Mouse (Mus musculus) kidney, adult 2 months (tissue): Measurements from ENCODE around the gene Akain1.

Source experiments
- CTCF ChIP-seq: fragments of 200-500 bp; conservative IDR thresholded peaks from 2 replicates; pipeline ENCODE4 v1.5.1; 2011; ENCODE audit warnings: low read depth, mild to moderate bottlenecking, control low read depth, low read length, moderate library complexity, mixed read lengths; ENCODE audit not compliant: insufficient read depth, insufficient read length
- POLR2A ChIP-seq: fragments of 200-500 bp; IDR thresholded peaks from one replicate; pipeline ENCODE4 v1.6.1; 2011; ENCODE audit warnings: low read depth, low read length, control low read depth

- TF ChIP-seq POLR2A, result no peak
- no peak for TF ChIP-seq CTCF
Measured at GRCm38 (mm10) chr17:69487884-69488283, 48.8 kb downstream of the Akain1 start.
